In the genomic region with DNA sequence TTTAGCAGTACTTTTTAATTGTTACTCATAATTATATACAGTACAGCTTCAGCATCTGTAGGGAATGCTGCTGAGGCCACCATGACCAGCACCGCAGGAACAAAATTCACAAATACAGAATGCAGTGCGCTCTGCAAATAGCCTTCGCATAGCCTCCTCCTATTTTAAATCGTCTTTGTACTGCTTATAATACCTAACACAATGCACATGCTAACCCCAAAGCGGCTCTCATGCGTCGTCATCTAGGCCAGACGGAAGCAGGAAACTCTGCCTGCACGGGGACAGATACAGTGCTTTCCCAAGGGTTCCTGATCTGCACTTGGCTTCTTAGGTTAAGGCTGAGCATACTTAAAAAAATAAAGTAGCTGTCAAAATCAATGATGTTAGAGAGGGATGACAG, we compare ENCODE assay signal across 23 mouse cellular contexts. TPM values are rescaled to one million over a fixed set of nuclear protein-coding genes. Genes with fewer than 3 reads are reported as not detected.
DNase-seq lines count a peak whose midpoint lies in the region; ATAC-seq and TF ChIP-seq lines count a peak whose summit lies in the region.
"Had no signal": no experiment of that assay in that cellular context is flagged by ENCODE, and none has a peak within 500 bp of the region (broad histone marks: within the 10 kb centered on the region; RNA-seq: fewer than 3 reads in every experiment).

No protein-coding gene starts in this region.

- ATAC-seq in liver, embryonic 13.5 days (ENCODE audit: low read depth), result no peak
- ATAC-seq in liver, postnatal 0 days, result no peak
- ATAC-seq: CD4-positive, CD25-positive, alpha-beta regulatory T cell, adult 4 months; forebrain, embryonic 13.5 days; forebrain, embryonic 15.5 days; forebrain, postnatal 0 days had no signal

- no peak overlapping the region for H3K4me3 ChIP-seq in liver, embryonic 13.5 days (replicated peaks)
- H3K4me3 ChIP-seq in liver, postnatal 0 days (ENCODE audit: low read depth, low read length), result no peak overlapping the region
- H3K4me3 ChIP-seq in ES-E14 (ENCODE audit: insufficient read depth in 1 of 2, low read depth in 1 of 2, low read length in 2 of 2, poor library complexity in 1 of 2, severe bottlenecking in 1 of 2), result no peak overlapping the region
- H3K4me3 ChIP-seq: embryonic facial prominence, embryonic 10.5 days; embryonic facial prominence, embryonic 12.5 days; forebrain, embryonic 13.5 days; forebrain, embryonic 15.5 days had no signal

- DNase-seq in heart, adult 11 months, result peak; percentile 57
- no peak for DNase-seq in heart, postnatal 36 days
- DNase-seq in liver, embryonic 13.5 days, result no peak
- no peak for DNase-seq in liver, postnatal 0 days
- no peak for DNase-seq in ES-E14 (ENCODE audit: low read depth, low spot score)
- no peak for DNase-seq in left cerebral cortex, adult 11 months (ENCODE audit: low spot score)
- DNase-seq: adrenal gland, adult 2 months; adrenal gland, postnatal 10 days; adrenal gland, postnatal 25 days; B cell, adult 2 months; cerebellum, adult 11 months; cerebellum, adult 18-20 months; cerebellum, adult 8-10 months; cerebellum, adult 9-11 months; cerebellum, postnatal 14 days; cerebellum, postnatal 36 days; forebrain, postnatal 0 days had no signal

- H3K4me1 ChIP-seq in liver, embryonic 13.5 days (replicated peaks), result peaks cover 42% of the 10 kb centered on the region
- H3K4me1 ChIP-seq in liver, postnatal 0 days (ENCODE audit: insufficient read depth), result peaks cover 15% of the 10 kb centered on the region
- peaks cover 2 to 9% of the 10 kb centered on the region in 2 experiments for H3K4me1 ChIP-seq in ES-E14 (ENCODE audit: control insufficient read depth in 2 of 2, insufficient read depth in 2 of 2, low read length in 2 of 2, poor library complexity in 1 of 2)
- H3K4me1 ChIP-seq: embryonic facial prominence, embryonic 10.5 days; embryonic facial prominence, embryonic 12.5 days; forebrain, embryonic 13.5 days; forebrain, embryonic 15.5 days had no signal

- no peak overlapping the region for H3K4me2 ChIP-seq in liver, embryonic 13.5 days
- no peak overlapping the region for H3K4me2 ChIP-seq in liver, postnatal 0 days (ENCODE audit: low read depth, low read length)
- H3K4me2 ChIP-seq: embryonic facial prominence, embryonic 12.5 days; forebrain, embryonic 13.5 days; forebrain, embryonic 15.5 days had no signal

- in situ Hi-C loops in ES-E14 (cut with MboI; ENCODE audit: low sequenced_read_pairs in 2 of 2, unreplicated experiment in 2 of 2), result no loop called here

- peak overlapping the region; percentile 19; the same call in 1 of the 2 replicates for H3K27ac ChIP-seq in liver, embryonic 13.5 days
- H3K27ac ChIP-seq in liver, postnatal 0 days (ENCODE audit: low read depth), result no peak overlapping the region
- no peak overlapping the region for H3K27ac ChIP-seq in ES-E14 (ENCODE audit: insufficient read depth, low read depth, low read length, poor library complexity, severe bottlenecking)
- H3K27ac ChIP-seq: embryonic facial prominence, embryonic 10.5 days; embryonic facial prominence, embryonic 12.5 days; forebrain, embryonic 13.5 days; forebrain, embryonic 15.5 days had no signal

- H3K27me3 ChIP-seq in liver, embryonic 13.5 days, result no peaks in the 10 kb centered on the region
- H3K27me3 ChIP-seq in liver, postnatal 0 days (ENCODE audit: insufficient read depth, low read length), result no peaks in the 10 kb centered on the region
- H3K27me3 ChIP-seq: CH12.LX; embryonic facial prominence, embryonic 12.5 days; forebrain, embryonic 13.5 days; forebrain, embryonic 15.5 days had no signal

- H3K36me3 ChIP-seq in liver, embryonic 13.5 days, result peaks cover 37% of the 10 kb centered on the region
- peaks cover 30% of the 10 kb centered on the region for H3K36me3 ChIP-seq in liver, postnatal 0 days (replicated peaks; ENCODE audit: insufficient read depth, low read length)
- H3K36me3 ChIP-seq in ES-E14 (ENCODE audit: control insufficient read depth, insufficient read depth, low read length, poor library complexity, severe bottlenecking), result peaks cover 14% of the 10 kb centered on the region

- no peak overlapping the region for H3K9ac ChIP-seq in liver, embryonic 13.5 days
- no peak overlapping the region for H3K9ac ChIP-seq in liver, postnatal 0 days (replicated peaks)
- H3K9ac ChIP-seq in ES-E14 (ENCODE audit: insufficient read depth, low read depth, low read length, poor library complexity, severe bottlenecking), result peak overlapping the region; percentile 4; the same call in 1 of the 2 replicates
- H3K9ac ChIP-seq: embryonic facial prominence, embryonic 12.5 days; forebrain, embryonic 13.5 days; forebrain, embryonic 15.5 days; forebrain, postnatal 0 days had no signal

- no peak for TF ChIP-seq EP300 in liver, postnatal 0 days (IDR thresholded peaks at IDR 0.05; ENCODE audit: low read depth)

- TF ChIP-seq CTCF in liver, postnatal 0 days (IDR thresholded peaks at IDR 0.05; ENCODE audit: low read depth), result no peak

- no peaks in the 10 kb centered on the region for H3K9me3 ChIP-seq in liver, embryonic 13.5 days (replicated peaks)
- no peaks in the 10 kb centered on the region for H3K9me3 ChIP-seq in liver, postnatal 0 days (ENCODE audit: low read length)
- no peaks in the 10 kb centered on the region for H3K9me3 ChIP-seq in ES-E14 (ENCODE audit: control insufficient read depth, insufficient read depth, low read depth, low read length)
- H3K9me3 ChIP-seq: embryonic facial prominence, embryonic 10.5 days; embryonic facial prominence, embryonic 12.5 days; forebrain, embryonic 13.5 days; forebrain, embryonic 15.5 days had no signal

- 75% methylated on average over 9 of the region's 9 CpGs for WGBS in liver, embryonic 13.5 days (ENCODE audit: insufficient replicate concordance)
- 77% methylated on average over 9 of the region's 9 CpGs for WGBS in liver, postnatal 0 days (ENCODE audit: insufficient replicate concordance)

- intact Hi-C loops in heart, postnatal 36 days (cut with DNase I), result no loop called here

TF ChIP-seq in ES-E14, 5 proteins besides CTCF, POLR2A, EP300 and RAD21:
- TF ChIP-seq MAFK (IDR thresholded peaks at IDR 0.05; ENCODE audit: insufficient read depth, low read depth, low read length) (no peak), CHD2 (IDR thresholded peaks at IDR 0.05; ENCODE audit: low read depth, low read length) (no peak), HCFC1 (IDR thresholded peaks at IDR 0.05; ENCODE audit: borderline replicate concordance, insufficient read depth, low read length) (no peak), ZNF384 (IDR thresholded peaks at IDR 0.05; ENCODE audit: low read depth, low read length) (no peak), ZC3H11A (IDR thresholded peaks at IDR 0.05; ENCODE audit: borderline replicate concordance, low read depth, low read length) (no peak)

RNA-seq across cellular contexts. Expression of gene C2cd5, which starts 29.2 kb away (rescaled TPM):
- 10 to 100 TPM; 14.6 to 16.9 TPM for total RNA-seq in heart, postnatal 36 days (2021)
- 15.2 and 18.8 TPM in 2 replicates for polyA plus RNA-seq in liver, embryonic 13.5 days (2015; fragmentation: Nextera tagmentation; extraction: Ambion mirVana)
- 7.2 and 7.9 TPM in 2 replicates for polyA plus RNA-seq in liver, postnatal 0 days (2015; fragmentation: Nextera tagmentation; extraction: Ambion mirVana)
- total RNA-seq in ES-E14 (2012; rRNA removed), result 26.5 and 36.7 TPM in 2 replicates
